Mouse (Mus musculus): ENCODE measurements around the gene Prdm1. TPM values are rescaled to one million over a fixed set of nuclear protein-coding genes. Genes with fewer than 3 reads are reported as not detected.
A peak's percentile ranks its signal among the peaks of the same experiment; 100 is the strongest.

Prdm1 gene
- polyA plus RNA-seq, 1 experiment, result 2.9 TPM

- WGBS, result 30% methylated on average over 15 of the region's 15 CpGs
- no peak for DNase-seq (ENCODE audit: low read depth, low spot score)
Measured at GRCm38 (mm10) chr10:44499897-44500519, 28.3 kb downstream of the Prdm1 start.

DNA sequence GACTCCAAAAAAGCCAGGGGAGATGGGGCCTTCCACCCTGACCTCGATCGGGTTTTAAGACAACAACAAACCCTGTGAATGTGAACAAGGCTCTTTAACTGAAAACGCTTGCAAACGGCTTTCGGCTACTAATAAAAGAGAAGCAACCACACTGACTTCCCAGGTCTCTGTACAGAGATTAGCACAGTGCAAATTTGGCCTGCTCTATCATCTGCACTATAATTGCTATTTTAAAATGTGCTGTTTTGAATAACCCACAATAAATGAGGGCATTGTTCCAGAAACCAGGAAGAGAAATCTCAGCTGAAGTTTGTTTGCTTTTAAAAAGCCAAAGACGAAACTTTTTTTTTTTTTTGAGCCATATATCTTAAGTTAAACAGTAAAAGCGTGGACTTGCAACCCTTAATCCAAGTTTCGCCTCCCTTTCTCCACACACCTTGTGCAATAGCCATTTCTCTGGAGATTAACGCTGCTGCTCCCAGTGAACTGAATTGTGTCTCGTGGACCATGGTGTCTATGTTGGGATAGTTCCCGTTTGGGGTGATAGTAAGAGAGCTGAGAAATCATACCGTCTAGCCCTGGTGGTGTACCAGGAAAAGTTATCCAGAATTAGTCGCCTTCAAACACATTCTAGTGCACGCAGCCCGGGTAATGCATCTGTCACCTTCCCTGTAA is 34.3 kb downstream of the Prdm1 start:
- 24% methylated on average over 15 of the region's 15 CpGs for WGBS
- no peak for DNase-seq (ENCODE audit: low read depth, low spot score)

GRCm38 (mm10) chr10:44492815-44493525 is 35.3 kb downstream of the Prdm1 start:
- WGBS, result 53% methylated on average over 8 of the region's 8 CpGs
- no peak for DNase-seq (ENCODE audit: low read depth, low spot score)

- no peak for DNase-seq (ENCODE audit: low read depth, low spot score)
- 41% methylated on average over 5 of the region's 5 CpGs for WGBS
Measured at GRCm38 (mm10) chr10:44490899-44491422, 37.3 kb downstream of the Prdm1 start.

- no peak for DNase-seq (ENCODE audit: low read depth, low spot score)
- WGBS, result 75% methylated on average over 10 of the region's 11 CpGs
Measured at GRCm38 (mm10) chr10:44487132-44487531, 41.2 kb downstream of the Prdm1 start.

- no peak for DNase-seq (ENCODE audit: low read depth, low spot score)
- WGBS, result 68% methylated on average over 5 of the region's 5 CpGs
Measured at GRCm38 (mm10) chr10:44484077-44484476, 44.2 kb downstream of the Prdm1 start.

DNA sequence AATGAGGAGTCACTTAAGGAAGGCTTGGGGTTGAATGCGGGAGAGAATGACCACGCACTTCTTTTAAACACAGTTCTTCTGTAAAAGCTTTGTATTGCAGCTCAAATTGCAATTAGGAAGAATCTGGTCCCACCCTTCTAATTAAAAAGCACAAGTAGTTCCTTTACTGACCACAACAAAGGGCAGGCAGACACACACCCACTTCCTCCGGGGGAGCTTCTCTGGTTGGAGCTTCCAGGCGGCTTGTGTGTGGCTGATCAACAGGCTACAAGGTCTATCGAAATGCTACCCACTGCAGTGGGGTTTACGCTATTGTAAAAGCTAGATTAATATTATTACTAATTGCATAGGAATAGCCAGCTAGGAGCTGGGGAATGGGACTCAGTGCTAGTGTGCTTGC is 45.2 kb downstream of the Prdm1 start:
- DNase-seq (ENCODE audit: low read depth, low spot score), result no peak
- 70% methylated on average over 6 of the region's 6 CpGs for WGBS

GRCm38 (mm10) chr10:44481379-44481778 is 46.9 kb downstream of the Prdm1 start:
- no peak for DNase-seq (ENCODE audit: low read depth, low spot score)

GRCm38 (mm10) chr10:44479286-44479685 is 49.0 kb downstream of the Prdm1 start:
- WGBS, result 84% methylated on average over 6 of the region's 6 CpGs
- no peak for DNase-seq (ENCODE audit: low read depth, low spot score)

More at GRCm38 (mm10) chr10:44481379-44481778, 46.9 kb downstream of the Prdm1 start:
- 22% methylated on average over 5 of the region's 5 CpGs for WGBS

DNA sequence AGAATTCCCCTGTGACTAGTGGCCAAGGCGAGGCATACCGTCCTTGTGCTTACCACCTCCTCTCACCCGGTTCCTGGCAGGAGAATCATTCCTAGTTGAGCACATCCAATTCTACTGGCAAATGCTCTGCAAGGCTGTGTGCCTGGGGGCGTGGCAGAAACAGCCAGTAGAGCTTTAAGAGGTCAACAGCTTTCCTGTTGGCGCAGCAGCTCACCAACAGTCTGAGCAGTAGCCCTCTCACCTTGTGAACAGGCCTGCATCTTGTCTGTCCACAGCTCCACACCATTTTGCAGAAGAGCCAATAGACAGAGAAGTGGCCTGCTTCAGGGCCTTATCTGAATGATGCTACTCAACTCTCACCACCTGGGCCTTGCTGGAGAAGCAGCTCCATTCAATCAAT is 50.2 kb downstream of the Prdm1 start:
- DNase-seq (ENCODE audit: low read depth, low spot score), result no peak

DNA sequence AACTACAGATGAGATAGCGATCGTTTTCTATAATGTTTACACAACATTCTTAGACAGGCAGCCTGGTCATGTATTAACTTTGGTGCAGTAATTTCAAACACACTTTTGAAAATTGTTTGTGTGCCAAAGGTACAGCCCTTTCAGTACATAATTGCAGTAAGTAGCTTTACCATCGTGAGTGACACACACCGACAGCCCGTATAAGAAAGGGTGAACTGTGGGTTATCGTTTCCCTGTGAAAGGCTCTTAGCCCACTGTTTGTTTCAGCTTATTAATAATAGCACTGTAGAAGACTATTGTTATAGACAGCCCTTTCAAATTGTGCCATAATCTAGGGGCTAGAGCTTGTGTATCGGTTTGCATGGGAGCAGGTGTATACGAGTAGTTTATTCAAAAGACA is 51.1 kb downstream of the Prdm1 start:
- 29% methylated on average over 8 of the region's 8 CpGs for WGBS
- DNase-seq (ENCODE audit: low read depth, low spot score), result no peak

More for the DNA sequence above, 50.2 kb downstream of the Prdm1 start:
- 26% methylated on average over 5 of the region's 5 CpGs for WGBS

- 32% methylated on average over 13 of the region's 13 CpGs for WGBS
- no peak for DNase-seq (ENCODE audit: low read depth, low spot score)
Measured at GRCm38 (mm10) chr10:44476523-44476922, 51.8 kb downstream of the Prdm1 start.

GRCm38 (mm10) chr10:44475376-44475775 is 52.9 kb downstream of the Prdm1 start:
- no peak for DNase-seq (ENCODE audit: low read depth, low spot score)
- 84% methylated on average over 3 of the region's 3 CpGs for WGBS

DNA sequence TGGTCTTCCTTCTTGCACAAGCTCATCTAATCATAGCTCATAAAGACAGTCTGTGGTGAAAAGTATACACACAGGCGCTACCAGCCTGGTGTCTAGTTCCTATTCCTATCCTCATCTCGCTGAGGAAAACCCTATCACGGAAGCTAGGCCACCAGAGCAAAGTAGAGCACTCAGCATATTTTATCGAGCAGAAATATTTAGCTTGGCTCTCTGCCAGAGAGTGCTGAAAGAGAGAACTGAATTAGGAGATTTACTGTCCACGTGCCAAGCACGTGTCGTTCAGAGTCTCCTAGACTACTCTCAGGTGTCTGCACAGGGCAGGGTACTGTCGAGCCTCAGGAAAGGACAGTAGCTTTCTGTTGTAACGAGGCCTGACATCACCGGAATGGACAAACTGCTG is 54.0 kb downstream of the Prdm1 start:
- peak; percentile 63 for DNase-seq (ENCODE audit: low read depth, low spot score)
- WGBS, result 12% methylated on average over 10 of the region's 10 CpGs

DNA sequence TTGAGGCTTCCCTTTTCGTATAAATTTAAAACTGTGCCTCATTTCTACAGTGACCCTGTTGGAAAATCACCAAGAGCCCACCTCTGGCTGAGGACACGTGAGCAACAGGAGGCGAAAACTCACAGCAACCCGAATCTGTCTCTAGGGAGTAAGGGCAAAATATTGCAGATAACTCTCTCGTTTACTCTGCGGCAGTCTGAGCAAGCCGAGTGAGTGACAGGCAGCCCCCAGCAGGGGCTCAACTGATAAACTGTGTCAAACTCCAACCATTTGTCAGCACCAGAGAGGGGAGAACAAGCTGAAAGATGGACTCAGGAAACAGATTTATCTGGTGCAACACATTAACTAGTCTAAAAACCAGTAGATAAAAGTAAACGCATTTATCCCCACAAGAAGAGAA is 62.7 kb downstream of the Prdm1 start:
- DNase-seq (ENCODE audit: low read depth, low spot score), result no peak
- 69% methylated on average over 8 of the region's 8 CpGs for WGBS

DNA sequence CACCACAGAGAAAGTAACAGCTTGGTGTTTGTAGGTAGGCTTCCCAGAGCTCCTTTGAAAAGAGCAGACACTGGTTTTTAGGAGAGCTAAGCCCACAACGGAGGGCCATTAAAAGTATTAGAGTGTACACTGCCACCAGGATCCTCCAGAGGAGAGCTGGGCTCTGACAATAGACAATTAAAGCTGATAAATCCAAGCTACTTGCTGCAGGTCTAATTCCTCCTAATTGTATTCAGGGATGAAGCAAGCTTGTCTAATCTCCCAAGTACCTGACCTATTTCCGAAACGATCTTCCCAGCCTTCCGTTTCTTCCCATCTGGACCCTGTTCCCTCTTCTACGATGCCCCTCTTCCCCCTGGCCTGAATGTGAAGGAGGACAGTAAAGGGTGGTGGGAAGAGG is 63.7 kb downstream of the Prdm1 start:
- no peak for DNase-seq (ENCODE audit: low read depth, low spot score)
- WGBS, result 91% methylated on average over 5 of the region's 5 CpGs

- no peak for DNase-seq (ENCODE audit: low read depth, low spot score)
- WGBS, result 78% methylated on average over 4 of the region's 4 CpGs
Measured at GRCm38 (mm10) chr10:44463856-44464255, 64.4 kb downstream of the Prdm1 start.

GRCm38 (mm10) chr10:44462351-44462750 is 66.0 kb downstream of the Prdm1 start:
- DNase-seq (ENCODE audit: low read depth, low spot score), result no peak
- WGBS, result 86% methylated on average over 8 of the region's 8 CpGs

DNA sequence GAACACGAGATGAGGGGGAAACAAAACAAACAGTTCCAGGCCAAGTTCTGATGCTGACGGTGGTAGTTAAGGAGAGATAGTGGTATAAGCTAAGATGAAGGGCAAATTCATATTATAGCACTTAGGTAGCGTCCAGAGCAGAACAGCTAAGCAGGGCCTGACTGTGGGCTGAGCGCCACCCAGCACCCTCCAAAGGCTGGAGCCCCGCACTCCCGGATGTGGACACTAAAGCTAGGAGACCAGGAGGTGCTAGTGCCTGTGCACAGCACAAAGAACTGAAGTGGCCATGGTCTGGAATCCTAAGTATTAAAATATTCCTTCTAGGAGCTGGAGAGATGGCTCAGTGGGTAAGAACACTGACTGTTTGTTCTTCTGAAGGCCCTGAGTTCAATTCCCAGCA is 67.2 kb downstream of the Prdm1 start:
- 91% methylated on average over 6 of the region's 6 CpGs for WGBS
- DNase-seq (ENCODE audit: low read depth, low spot score), result no peak

DNA sequence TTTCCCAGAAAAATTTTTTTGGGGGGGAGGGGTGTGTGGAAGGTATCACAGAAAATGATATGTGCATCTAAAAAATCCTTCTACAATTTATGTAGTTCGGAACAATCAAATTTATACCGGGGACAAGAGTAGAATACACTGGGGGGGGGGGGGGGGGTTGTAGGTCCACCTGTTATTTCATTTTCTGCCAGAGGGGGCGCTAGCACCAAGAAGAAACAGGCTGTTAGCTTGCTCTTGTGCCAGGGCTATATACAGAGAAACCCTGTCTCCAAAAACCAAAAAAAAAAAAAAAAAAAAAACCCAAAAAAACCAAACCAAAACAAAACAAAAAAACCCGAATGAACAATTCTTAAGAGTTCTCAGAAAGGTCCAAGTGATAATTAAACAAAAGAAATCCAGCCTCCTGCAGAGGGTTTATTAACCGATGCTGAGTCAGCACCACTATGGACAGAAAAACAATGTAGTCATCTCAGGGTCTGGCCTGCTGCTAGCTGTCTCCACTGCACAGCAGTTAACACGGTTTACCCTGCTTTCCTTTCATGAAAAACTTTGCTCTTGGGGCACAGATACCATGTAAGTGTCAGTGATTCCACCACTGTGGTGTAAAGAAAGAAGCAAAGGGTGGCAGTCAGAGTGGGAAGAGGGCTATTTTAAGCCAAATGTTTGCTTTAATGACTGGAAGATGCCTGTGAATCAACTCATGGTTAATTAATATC is 68.0 kb downstream of the Prdm1 start:
- WGBS, result 24% methylated on average over 6 of the region's 6 CpGs

More for the DNA sequence above, 68.0 kb downstream of the Prdm1 start:
- DNase-seq (ENCODE audit: low read depth, low spot score), result no peak

All from large intestine, adult 2 months (tissue).